Mouse (Mus musculus) layer of hippocampus, adult 2 months (tissue): ENCODE results near the gene 5730507C01Rik. TPM values are rescaled to one million over a fixed set of nuclear protein-coding genes. Genes with fewer than 3 reads are reported as not detected.
"Not testable (repeated sequence)": the region's sequence is repeated elsewhere in the genome, so short reads cannot be mapped to it uniquely, and the experiment has no call there.

Source experiments
- DNase-seq, 2 experiments: peaks; one replicate each; pipeline ENCODE4 v3.0.0; 2022; ENCODE audit warnings: low spot score in 2 of 2
- H3K27ac ChIP-seq: fragments of 200-600 bp; 2 replicates; pipeline ENCODE4 v1.8.1; 2022
- H3K4me3 ChIP-seq: fragments of 200-600 bp; 2 replicates; pipeline ENCODE4 v1.8.1; 2022; ENCODE audit warnings: mild to moderate bottlenecking
- CTCF ChIP-seq: fragments of 200-600 bp; conservative IDR thresholded peaks from 2 replicates; pipeline ENCODE4 v1.8.1; 2022; ENCODE audit warnings: antibody characterized with exemption, mild to moderate bottlenecking, moderate library complexity
- long read RNA-seq, 2 experiments: library from polyadenylated mRNA; stranded (forward); transcript quantifications; one replicate each; pipeline ENCODE4 v2.0.0; 2021; ENCODE audit warnings: borderline mapping rate in 2 of 2
- total RNA-seq, 2 experiments: library from RNA; stranded (reverse); gene quantifications; 2 replicates each; pipeline ENCODE4 v1.2.3; 2021

Gene 5730507C01Rik
- under 1 TPM; 0.51 to 0.76 TPM for total RNA-seq
- long read RNA-seq, experiment 1 = 0 reads
- long read RNA-seq, experiment 2 = 0 reads

- peak in 1 of 2 experiments; percentile 6 for DNase-seq
- TF ChIP-seq CTCF = peak; percentile 23; the same call in 1 of the 2 replicates
- Histone ChIP-seq H3K4me3 (no peak within 1 kb of the TSS), H3K27ac (no peak within 1 kb of the TSS)
Observed at GRCm38 (mm10) chr12:18514171-18514570, at the start of gene 5730507C01Rik. Gene 5730507C01Rik (plus strand): TSS chr12:18514510.

- DNase-seq, H3K4me3 ChIP-seq, H3K27ac ChIP-seq: not testable (repeated sequence)
Observed at GRCm38 (mm10) chr12:18514616-18515015, 306 bp downstream of the 5730507C01Rik start.

- not testable (repeated sequence) for DNase-seq, H3K27ac ChIP-seq, H3K4me3 ChIP-seq
Observed at GRCm38 (mm10) chr12:18515077-18515476, 767 bp downstream of the 5730507C01Rik start.
